Mouse (Mus musculus) lung, adult 18-20 months (tissue): Measurements from ENCODE around the gene Tbx20.
A peak's percentile ranks its signal among the peaks of the same experiment; 100 is the strongest.

Source experiments
- DNase-seq, 2 experiments: peaks; one replicate each; pipeline ENCODE4 v3.0.0; 2022; ENCODE audit warnings: mixed read lengths in 2 of 2

Gene Tbx20

DNA sequence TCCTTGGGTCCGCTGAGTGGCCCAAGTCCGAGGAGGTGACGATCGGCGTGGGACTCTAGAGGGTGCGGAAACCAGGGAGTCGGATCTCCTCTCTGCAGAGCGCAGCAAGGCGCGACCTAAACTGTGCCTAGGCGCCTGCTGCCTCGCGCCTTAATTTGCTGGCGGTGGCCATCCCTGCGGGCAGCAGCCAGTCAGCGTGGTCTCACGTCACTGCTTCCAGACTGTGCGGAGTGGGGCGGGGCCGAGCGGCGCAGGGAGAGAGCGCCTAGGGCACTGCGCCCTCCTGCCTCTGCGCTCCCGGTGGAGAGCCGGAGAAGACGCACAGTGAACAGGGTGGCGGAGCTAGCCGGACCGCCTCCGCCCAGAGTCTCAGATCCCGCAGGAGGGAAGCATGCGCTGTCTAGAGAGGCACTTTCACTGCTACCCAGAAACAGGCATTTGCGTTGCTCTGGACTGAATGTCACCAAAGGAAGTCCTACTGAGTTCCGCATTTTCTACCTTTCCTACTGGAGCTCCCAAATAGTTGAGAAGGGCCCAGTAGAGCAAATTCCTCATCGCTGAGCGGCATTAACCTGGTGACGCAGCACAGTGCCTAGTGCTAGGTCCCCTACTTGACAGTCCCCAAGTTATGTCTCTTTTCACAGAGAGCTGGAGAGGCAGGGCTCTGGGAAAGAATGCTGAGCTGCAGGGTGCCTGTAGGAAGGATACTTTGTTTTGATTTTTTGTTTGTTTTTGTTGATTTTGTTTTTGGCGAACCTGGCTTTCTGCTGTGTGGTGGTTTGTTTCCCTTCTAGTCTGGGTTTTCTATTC is at the start of gene Tbx20:
TSS of gene Tbx20 (minus strand) at position 144 of the 810 bp plus-strand sequence.
- DNase-seq: peak in 1 of 2 experiments; percentile 4

- DNase-seq: no peak
Observed at GRCm38 (mm10) chr9:24818511-24818910, 44.4 kb upstream of the Tbx20 start.

DNA sequence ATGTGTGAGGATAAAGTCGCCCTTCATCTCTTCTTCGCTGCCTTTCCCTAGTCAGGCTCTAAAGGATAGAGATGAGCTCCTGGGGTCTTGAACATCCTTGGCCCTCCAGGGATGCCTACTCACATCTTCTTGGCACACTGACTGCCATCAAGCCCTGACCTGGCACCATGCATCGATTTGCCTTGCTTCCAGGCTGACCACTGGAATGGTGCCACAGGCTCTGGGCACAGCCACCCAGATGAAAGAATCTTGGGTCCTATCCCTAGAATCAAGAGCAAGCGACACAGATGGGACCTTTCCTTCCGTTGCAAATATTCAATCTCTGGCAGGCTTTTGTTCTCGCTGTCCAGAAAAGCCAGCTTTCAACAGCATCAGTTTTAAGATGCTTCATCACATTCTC is 38.4 kb upstream of the Tbx20 start:
- no peak for DNase-seq

DNA sequence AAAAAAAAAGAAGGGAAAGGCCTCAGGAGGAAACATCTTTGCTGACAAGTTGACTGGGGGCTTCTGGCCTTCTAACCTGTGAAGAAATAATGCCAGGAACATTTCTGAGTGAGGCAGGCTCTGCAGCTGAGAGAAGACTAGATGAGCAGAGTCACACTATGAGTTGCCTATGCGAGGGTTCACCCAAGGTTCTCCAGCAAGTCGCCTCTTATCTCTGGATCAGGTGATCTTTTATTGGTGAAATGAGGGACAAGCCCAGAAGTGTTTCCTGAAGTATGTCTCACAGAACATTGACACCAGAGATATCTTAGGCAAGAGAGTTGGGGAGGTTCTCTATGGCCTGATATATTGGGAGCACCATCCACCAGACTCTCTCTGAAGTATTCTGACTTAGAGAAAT is 18.0 kb upstream of the Tbx20 start:
- no peak for DNase-seq

GRCm38 (mm10) chr9:24789396-24789795 is 15.3 kb upstream of the Tbx20 start:
- DNase-seq: no peak

DNA sequence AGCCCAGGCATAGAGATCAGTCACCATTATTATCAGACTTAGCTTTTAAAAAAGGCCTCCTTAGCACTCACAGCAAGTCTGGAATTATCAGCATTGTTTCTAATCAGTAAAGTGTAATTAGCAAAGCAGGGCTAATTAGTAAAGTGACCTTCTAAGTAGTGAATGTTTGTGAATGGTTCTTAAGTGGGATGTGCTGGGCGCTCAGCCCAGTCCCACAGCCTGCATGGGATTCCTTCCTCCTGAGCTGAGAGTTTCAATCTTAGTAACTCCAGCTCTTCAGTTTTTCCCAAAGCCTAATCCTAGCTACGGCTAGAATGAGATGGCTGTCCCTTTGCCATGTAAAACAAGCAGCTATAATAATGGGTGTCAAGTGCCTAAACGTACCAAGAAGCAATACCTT is 8.2 kb upstream of the Tbx20 start:
- no peak for DNase-seq

GRCm38 (mm10) chr9:24780929-24781441 is 6.9 kb upstream of the Tbx20 start:
- no peak for DNase-seq

GRCm38 (mm10) chr9:24780391-24780928 is 6.4 kb upstream of the Tbx20 start:
- DNase-seq: no peak

DNA sequence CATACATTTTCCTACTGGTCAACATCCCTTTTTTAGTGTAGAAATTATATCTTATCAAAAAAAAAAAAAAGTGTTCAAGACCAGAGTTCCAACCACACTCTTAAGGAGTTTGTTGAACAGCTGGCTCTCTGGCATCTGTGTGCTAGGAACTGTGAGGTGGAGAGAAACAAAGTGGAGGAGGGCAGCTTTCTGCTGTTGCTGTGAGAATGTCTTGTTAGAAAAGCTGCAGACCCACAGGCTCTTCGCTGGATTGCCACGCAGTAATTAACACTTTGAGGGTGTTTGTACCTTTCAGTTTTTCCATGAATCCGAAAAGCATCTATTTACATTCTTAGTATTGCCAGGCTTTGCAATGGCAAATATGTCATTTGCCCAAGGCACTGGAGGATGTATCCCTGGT is 5.9 kb upstream of the Tbx20 start:
- no peak for DNase-seq

- DNase-seq: no peak
Observed at GRCm38 (mm10) chr9:24778571-24778970, 4.5 kb upstream of the Tbx20 start.

DNA sequence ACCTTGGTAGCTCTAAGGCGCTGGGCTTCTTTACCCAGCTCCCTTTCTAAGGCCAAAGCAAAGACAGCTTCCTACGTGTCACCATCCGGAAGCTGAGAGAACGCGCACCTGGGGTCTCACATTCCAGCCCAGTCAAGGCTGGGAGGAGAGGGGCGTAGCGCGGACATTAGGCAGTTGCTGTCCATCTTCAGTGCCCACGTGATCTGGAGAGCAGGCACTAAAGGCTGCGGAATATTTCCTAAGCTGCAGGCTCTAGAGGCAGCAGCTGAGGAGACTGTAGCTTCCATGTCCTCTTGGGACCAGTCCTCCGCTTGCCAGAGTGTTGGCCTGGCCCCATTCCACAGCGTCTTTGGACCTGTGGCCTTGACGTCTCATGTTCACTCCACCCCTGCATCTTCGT is 3.9 kb upstream of the Tbx20 start:
- no peak for DNase-seq

- no peak for DNase-seq
Observed at GRCm38 (mm10) chr9:24777176-24777895, 3.2 kb upstream of the Tbx20 start.

DNA sequence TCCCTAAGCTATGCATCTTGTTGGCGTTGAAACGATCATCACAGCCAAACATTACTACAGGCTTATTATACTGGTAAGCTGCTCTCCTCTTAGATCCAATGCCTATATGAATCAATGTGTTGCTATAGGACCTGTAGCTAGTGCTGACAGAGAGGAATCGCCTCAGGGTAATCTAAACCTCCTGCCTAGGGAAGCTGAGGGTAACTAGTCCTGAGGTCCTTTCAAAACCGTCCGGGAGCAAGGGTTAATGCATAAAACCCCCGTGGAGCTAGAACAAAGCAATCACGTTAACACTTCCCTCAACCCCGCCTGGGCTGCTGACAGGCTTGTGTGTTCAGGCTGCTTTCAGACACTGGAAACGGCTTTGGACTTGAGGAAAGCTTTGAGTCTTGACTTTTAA is 2.4 kb upstream of the Tbx20 start:
- DNase-seq: no peak

- no peak for DNase-seq
Observed at GRCm38 (mm10) chr9:24775567-24775966, 1.5 kb upstream of the Tbx20 start.

GRCm38 (mm10) chr9:24775001-24775400 is 898 bp upstream of the Tbx20 start:
- no peak for DNase-seq

DNA sequence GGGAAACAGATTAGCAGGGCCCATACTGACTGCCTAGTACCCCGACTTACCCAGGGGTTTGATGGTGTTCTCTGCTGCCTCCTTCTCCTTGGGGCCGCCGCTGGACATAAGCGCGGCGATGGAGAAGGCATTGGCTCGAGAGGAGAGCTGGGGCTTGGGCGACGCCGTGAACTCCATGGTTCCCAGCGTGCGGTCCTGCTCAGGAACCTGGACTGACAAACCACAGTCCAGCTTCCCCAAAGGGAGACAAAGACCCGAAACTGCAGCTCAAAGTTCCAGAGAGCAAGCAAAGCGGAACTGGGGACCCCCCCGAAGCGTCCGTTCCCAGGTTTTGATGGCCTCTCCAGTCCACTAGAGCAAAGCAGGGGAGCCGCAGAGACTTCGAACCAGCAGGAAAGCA is 434 bp downstream of the Tbx20 start:
- no peak for DNase-seq

GRCm38 (mm10) chr9:24773171-24773570 is 932 bp downstream of the Tbx20 start:
- no peak for DNase-seq

DNA sequence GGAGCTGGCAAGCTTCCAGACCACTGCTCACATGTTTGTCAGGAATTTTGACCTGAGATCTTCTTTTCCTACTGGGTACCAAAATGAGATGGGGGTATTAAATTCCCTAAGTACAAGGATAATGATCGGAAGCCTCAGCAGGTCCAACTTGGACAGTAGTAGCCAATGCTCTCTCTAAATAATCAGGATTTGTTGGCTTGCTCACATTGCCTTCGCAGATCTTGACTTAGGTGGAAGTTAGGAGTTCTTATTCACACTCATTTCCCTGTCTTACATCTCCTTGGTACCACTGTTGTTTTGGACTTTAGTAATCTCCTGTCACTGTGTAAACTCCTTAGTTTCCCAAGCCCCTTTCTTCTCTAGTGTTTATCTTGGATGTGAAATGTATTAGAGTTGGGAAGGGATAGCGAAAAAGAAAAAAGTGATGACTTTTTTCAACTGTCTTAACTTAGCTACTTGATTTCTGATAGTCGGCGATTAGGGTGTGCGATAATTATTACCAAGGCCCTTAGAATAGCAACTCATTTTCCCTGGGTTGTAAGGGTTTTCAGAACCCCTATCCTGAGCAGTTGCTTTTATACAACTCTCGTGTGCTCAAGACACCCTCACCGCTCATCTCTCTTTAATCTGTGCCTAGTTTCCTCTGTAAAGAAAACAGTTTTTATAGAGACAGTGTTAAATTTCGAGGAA is 1.5 kb downstream of the Tbx20 start:
- DNase-seq: no peak

DNA sequence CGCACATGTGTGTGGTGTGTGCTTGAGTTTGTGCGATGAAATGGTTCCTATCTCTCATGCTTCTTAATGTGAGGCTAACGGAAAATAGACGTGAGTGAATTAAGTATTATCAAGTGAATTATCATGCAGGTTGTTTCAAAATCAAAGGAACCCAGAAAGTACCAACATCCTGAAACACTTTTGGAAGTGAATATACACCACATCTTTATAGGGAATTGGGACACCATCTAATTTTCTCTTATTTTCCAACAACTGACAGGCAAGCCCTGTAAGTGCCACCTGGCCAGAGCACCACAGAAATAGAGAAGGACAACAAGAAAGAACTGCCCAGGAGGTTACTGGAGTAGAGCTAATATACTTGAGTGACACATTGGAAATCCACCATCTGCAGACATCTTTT is 2.4 kb downstream of the Tbx20 start:
- DNase-seq: no peak

DNA sequence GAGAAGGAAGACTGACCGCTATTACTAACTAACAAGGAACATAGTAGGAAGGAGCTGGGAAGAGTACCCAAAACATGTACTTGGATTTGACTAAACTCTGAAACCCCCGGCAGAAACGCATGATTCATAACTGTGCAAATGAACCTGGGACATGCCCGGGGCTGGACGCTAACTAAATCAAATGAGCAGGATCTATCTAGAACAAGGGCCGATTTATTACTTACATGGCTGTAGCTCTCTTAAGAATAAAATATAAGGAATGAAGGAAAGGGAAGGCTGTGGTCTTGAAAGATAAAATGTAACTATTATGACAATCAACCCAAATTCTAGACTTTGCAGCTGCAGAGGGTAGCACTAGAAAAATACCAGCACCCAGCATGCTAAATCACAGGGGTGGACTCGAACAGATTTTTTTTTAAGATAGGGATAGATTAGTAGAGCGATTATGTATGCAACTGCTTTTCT is 3.1 kb downstream of the Tbx20 start:
- no peak for DNase-seq

DNA sequence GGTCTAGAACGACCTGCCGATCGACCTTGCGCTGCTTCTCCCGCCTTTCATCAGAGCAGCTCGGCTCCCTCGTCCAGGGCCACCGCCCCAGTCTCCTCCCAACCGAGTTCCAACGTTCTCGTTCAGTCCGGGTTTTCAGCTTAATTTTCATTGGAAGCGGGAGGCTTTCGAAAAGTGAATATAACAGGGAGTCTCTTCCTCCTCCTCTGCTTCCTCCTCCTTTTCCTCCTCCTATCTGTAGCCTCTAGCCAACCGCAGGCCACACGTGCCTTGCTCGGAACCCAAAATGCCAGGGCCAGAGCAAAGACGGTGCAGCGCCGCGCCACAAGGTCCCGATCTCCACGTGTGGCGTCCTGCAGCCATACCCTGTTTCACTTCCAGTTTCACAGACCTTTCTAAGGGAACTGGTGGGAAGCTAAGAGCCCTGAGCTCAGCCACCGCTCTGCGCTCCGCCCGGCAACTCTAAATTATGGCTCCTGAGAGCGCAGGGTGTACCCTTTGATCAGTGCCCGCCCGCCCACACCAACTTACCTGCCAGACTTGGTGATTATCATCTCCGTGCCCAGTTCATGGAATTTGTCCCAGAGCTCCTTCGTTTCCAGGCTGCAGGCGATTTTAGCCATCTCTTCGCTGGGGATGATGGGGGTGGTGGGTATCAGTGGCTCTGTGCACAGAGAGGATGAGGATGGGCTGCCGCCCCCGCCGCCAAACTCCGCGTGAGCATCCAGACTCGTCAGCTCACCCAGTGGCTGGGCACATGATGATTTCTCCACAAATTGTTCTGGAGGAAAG is 3.8 kb downstream of the Tbx20 start:
- DNase-seq: no peak

DNA sequence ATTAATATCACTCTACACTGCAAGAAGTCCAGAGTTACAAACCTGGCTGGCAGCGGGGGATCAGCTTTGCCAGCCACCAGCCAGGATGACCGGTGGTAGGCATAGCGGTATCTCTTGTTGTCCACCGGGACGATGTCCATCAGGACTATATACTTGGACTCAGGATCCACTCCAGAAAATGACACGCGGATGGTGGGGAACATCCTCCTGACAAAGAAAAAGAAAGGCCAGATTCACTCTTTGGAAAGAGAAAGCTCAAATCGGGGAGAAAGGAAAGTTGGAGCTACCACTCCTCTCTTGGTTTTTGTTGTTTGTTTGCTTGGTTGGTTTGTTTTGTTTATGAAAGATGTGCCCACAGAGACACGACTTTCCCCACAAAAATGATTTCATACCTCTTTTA is 4.5 kb downstream of the Tbx20 start:
- DNase-seq: no peak
